Mouse (Mus musculus): ENCODE measurements at regions not wholly inside any gene's neighbourhood (a gene's known extent, or its start where the extent isn't known, plus 50 kb on each side); places are given as distances from the start of the nearest gene placed in this dataset.

DNA sequence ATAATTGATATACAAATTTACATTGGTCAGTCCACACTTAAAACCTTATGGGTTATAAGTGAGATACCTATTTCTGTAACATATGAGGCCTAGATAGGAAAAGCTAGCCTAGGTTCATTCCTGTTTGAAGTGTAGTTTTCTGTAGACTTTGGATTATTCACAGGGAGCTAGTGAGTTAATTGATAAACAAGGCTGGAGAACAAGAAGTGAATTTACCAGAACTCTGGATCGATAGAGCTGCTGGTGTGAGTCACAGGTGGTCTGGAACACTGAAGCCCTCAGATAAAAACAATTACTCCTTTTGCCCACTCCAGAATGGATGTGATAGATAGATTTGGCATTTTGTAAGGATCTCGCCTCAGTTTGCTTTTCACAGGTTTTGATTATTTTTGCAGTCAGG, 62.0 kb upstream of the Rtl1 start:
- in situ Hi-C loops (cut with MboI; ENCODE audit: unreplicated experiment in 2 of 2) = no loop called here

DNA sequence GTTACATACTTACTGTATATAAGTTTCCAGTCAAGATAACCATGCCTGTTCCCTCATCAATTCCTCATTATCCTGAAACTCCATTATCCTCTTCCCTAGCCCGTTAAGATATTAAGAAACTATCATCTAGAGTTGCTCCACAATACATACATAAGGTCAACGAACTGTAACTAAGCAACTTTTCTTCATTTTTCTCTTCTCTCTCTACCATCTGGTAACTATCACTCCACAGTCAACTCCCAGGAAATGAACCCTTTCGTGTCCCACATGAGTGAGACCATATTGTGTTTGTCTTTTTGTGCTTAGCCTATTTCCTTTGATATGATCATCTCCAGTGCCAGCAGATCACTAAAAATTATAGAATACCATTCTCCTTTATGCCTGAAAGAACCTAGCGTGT, 74.6 kb upstream of the Rtl1 start:
- in situ Hi-C loops (cut with MboI; ENCODE audit: unreplicated experiment in 2 of 2) = no loop called here

DNA sequence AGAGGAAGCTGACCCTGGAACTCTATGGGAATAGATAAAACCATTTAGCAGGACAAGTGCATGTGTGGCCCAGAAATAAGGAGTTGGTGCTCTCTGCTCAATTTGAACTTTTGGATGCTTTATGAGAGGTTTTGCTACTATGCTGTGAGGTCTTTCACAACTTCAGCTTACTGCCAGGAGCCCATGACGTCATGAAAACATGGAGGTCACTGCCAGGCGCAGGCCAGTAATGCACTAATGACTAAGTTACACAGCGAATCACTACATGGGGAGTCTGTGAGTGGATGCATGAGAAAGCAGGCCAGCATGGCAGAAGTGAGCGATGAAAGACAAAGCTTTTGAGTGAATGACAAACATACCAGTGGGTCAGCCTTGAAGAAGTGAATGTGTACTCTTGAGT, 93.9 kb upstream of the Rtl1 start:
- in situ Hi-C loops (cut with MboI; ENCODE audit: unreplicated experiment in 2 of 2) = no loop called here

DNA sequence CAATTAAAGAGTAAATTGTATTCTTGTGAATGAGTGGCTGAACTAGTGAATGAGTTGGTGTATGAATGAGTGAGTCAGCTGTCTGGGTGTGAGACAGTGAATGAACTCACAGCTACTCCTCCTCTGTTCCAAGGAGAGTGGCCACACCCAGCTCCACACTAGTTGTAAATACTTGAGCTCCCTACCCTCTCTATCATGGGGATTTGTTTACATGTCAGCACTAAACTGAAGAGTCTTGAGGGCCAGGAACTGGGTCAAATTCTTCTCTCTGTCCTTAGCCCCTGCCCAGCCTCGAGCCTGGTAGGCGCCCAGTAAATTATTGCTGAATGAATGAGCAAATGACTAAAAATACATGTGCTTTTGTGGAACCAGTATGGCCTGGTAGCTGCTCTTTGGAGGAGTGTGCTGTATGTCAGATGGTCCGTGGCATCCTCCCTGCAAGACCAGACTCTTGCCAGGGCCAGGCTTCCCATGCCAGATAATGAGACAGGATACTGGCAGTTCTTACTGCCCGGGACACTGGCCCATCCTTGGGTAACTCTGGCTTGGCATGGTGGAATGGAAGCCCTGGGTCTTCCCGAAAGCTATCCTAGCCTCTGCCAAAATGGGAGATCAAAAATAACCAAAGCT, 94.8 kb upstream of the Rtl1 start:
- in situ Hi-C loops (cut with MboI; ENCODE audit: unreplicated experiment in 2 of 2) = no loop called here

DNA sequence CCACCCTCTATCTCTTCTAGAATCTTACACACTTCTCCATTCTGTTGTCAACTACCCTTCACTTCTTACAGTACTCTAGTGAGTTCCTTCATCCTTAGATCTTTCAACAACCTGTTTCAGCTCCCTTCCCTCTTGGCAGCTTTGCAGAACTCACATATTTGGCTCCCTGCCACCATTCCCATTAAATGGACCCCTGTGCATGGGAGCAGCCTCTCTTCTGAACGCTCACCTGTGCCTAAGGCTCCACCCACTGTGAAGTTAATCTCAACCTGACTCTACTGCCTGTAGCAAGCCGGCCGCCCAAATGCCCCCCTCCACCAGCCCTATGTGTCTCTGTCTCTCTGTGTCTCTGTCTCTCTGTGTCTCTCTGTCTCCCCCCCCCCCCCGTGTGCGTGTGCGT, 106.7 kb upstream of the Rtl1 start:
- in situ Hi-C loops (cut with MboI; ENCODE audit: unreplicated experiment in 2 of 2) = no loop called here

DNA sequence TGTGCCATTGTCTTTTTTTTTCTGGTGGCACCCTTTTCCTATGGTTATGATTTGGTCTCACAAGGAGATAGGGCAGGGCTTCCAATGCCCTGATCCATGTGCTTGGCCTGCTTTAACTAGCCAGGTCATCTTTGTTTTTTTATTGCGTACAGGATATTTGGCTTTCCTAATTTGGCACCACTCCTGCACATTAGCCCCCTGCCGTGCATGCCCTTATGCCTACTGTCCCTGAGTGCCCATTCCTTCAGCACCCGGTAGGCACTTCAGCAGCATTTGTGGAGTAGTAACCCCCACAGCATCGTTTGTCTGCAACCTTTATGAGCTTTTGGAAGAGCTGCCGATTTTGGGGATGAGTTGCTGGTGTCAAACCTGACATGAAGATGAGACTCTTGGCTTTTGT, 109.5 kb upstream of the Rtl1 start:
- in situ Hi-C loops (cut with MboI; ENCODE audit: unreplicated experiment in 2 of 2) = no loop called here

DNA sequence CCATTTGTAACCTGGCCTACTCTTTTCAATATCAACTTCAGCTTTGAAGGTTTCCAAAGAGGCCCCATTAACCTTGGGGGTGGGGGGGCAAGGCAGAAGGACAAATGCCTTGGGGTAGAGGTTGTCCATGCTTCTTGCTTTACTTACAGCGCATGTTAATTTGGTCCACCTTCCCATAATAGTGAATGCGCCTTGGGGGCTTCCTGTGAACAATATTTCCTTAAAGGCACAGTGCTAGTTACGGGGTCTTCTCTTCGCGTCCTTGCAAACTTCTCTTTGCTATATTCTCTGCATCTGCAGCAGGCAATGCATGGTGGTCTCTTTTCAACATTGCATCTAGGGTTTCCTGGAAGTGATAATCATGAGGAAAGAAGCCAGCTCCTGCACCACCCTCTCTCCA, 111.3 kb upstream of the Rtl1 start:
- in situ Hi-C loops (cut with MboI; ENCODE audit: unreplicated experiment in 2 of 2) = no loop called here

DNA sequence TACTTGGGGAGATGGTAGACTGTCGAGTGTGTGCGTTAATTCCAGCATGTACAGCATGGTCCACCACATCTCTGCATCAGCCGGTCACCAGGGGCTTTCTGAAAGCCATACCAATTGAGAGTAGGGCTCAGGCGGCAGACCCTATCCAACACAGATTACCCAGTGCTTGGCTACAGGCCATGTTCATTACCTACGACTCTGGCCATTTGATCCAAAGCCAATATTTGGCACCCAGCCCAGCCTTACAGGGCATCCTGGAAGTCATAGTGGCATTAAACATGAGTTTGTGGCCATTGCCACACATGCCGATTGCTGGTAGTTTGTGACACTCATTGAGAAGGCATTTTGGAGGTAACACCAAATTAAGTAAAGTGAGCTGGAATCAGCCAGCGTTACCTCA, 111.8 kb upstream of the Rtl1 start:
- in situ Hi-C loops (cut with MboI; ENCODE audit: unreplicated experiment in 2 of 2) = no loop called here

DNA sequence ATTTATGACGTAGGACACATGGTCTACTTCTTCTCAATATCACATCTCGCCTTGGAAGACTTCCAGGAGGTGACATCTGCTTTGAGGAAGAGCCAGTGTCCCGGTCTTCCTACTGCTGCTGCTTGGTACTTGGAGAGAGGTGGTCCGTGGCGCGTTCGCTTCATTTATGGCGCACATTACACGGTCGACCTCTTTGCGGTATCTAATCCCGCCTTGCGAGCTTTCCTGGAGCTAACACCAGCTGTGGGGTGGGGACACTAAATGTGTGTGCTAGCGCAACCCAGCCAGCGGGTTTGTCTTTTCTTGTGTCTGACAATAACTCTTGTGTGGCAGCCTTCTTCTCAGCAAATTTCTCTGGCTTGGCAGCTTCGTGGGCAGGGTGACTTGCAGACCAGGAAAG, 112.3 kb upstream of the Rtl1 start:
- in situ Hi-C loops (cut with MboI; ENCODE audit: unreplicated experiment in 2 of 2) = no loop called here

DNA sequence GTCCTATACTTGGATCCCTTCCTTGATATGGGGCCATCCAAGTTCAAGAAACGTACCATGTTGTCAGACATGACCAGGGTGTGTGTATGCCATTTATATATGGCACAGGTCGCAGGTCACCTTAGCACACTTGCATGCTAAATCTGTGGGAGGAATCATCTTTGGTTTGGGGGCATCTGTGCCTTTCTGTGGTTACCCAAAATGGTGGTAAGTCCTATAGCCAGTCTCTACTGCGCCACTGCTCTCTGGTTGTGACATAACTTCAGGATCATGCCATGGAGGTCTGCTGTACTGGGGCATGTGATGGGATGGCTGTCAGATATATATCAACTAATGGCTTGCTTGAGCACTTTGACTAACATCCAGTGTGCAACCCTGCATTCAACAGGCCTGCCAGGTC, 112.9 kb upstream of the Rtl1 start:
- in situ Hi-C loops (cut with MboI; ENCODE audit: unreplicated experiment in 2 of 2) = no loop called here

DNA sequence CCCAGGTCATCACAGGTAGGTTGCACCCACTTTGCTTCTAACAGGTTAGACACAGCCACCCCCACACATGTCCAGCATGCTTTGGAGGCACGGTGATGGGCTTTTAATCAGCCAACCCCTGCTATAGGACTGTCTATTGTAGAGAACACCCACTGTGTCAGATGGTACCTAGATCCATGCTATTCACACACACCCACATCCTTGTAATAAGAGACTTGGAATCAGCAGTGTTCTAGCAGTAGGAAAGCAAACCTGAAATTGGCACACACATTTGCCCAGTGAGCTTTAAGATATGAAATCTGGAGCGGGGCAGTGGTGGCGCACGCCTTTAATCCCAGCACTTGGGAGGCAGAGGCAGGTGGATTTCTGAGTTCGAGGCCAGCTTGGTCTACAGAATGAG, 113.9 kb upstream of the Rtl1 start:
- in situ Hi-C loops (cut with MboI; ENCODE audit: unreplicated experiment in 2 of 2) = no loop called here

DNA sequence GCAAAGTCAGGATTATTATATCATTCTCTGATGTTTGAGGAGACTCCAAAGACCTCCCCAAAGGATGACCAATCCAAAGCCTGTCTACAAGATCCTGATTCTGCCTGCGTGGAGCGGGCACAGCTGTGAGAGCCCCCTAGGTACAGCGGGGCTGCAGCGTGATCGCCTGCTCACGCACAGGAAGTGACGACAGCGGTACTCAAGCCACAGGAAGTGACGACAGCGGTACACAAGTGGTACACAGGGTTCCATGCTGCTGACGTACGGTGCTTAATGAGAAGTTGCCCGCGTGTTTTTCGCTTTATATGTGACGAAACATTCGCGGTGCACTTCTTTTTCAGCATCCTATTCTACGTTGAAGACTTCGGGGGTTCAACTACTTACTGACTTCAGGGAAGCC, 116.9 kb upstream of the Rtl1 start:
- in situ Hi-C loops (cut with MboI; ENCODE audit: unreplicated experiment in 2 of 2) = no loop called here

DNA sequence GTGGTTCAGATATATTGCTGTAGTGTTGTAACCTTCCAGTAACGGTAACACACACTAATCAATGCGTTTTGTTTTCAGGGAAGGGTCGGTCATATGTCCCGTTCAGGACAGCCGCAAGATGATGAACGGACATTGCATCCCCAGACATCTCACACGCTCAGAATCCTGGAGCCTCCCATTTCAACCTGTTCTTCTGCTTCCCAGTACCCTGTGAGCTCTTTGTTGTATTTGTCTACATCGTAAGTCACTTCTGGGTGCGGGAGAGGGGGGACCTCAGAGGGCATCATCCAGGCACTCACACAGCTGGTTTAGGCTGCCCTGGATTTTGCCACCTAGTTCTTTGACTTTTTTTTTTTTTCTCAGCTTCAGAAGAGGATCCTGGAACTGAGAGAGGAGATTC, 117.9 kb upstream of the Rtl1 start:
- in situ Hi-C loops (cut with MboI; ENCODE audit: unreplicated experiment in 2 of 2) = no loop called here

DNA sequence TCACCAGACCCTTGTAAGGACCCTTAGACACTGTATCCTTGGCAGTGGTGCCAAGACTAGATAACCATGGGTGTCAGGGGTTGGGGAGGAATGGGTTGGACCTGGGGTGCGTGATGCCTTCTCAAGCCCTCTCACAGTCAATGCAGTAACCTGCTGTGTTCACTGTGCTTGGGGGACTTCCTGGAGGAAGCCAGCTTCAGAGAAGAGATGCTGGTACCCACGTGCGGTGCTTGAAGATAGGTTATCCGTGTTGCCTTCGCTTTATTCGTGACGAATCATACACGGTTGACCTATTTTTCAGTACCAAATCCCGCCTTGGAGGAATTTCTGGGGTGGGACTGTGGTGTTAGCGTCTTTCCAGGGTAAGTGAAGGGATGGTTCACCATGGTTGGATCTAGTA, 138.1 kb upstream of the Rtl1 start:
- in situ Hi-C loops (cut with MboI; ENCODE audit: unreplicated experiment in 2 of 2) = no loop called here

DNA sequence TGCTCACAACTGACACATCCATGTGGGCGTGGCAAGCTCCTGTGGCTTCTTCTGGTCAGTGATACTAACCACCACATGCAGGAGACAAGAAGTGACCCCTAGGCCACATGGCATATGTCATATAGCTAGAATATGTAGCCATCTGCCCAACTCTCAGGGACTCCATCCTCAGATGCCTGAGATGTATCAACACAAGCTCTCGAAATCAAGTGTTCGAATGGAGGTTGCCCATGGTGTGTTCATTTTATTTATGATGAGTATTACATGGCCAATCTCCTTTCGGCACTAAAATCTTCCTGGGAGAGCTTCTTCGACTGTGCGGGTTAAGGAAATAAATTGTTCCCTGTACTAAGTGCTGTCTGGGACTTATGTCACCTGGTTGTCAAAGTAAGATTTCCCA, 138.8 kb upstream of the Rtl1 start:
- in situ Hi-C loops (cut with MboI; ENCODE audit: unreplicated experiment in 2 of 2) = no loop called here

DNA sequence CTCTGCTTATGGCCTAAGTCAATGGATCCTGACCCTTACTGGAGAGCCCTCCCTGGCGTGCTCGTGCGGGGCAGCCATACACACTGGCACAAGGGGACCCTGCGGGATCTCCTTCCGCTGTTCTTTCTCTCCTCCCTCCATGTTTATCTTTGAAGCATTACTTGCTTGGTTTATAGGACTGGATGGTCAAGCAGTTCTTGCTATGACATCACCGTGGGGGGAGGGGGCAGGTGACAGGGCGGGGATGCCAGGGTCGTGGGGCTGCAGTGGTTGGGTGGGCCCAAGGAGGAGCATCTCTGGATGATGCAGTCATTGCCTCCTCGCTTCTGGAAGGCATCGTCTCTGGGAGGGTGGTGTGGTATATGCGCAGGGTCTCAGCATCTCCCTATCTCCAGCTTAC, 142.4 kb upstream of the Rtl1 start:
- in situ Hi-C loops (cut with MboI; ENCODE audit: unreplicated experiment in 2 of 2) = no loop called here

DNA sequence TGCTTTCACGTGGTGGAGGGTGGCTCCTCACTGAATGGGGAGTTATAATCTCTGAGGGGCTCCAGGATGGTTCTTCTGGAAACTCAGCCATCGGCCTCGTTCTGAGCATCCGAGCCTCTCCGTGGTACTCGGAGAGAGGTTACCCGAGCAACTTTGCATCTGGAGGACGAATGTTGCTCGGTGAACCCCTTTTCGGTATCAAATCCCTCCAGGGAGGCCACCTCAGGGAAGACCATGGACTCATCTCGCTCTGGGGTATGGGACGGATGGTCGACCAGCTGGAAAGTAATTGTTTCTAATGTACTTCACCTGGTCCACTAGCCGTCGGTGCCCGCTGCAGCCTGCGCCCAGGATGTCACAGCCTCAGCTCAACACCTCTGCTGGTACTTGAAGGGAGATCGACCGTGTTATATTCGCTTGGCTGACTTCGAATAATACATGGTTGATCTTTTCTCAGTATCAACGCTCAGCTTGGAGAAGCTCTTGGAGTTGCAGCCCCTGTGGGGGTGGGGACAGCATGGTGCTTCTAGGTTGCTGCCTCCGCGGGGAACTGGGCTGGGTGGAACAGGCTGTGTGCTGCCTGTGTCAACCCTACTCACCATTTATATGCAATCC, 143.0 kb upstream of the Rtl1 start:
- in situ Hi-C loops (cut with MboI; ENCODE audit: unreplicated experiment in 2 of 2) = no loop called here

DNA sequence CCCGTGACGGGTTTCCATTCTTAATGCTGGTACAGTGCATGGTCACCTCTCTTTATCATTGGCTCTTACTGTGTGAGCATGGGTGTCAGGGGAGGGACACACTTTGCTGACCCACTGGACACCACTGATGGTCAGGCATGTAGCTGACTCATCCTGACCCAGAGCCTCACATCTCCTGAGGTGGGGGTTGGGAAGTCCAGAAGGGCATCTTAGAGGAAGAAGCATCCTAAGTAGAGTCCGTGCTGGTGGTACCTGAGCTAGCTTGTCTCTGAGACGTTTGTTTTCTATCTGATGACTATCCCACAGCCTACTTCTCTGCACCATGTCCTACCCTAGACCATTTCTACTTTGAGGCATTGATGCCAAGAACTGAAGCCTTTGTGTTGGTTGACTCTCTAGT, 144.1 kb upstream of the Rtl1 start:
- in situ Hi-C loops (cut with MboI; ENCODE audit: unreplicated experiment in 2 of 2) = no loop called here

DNA sequence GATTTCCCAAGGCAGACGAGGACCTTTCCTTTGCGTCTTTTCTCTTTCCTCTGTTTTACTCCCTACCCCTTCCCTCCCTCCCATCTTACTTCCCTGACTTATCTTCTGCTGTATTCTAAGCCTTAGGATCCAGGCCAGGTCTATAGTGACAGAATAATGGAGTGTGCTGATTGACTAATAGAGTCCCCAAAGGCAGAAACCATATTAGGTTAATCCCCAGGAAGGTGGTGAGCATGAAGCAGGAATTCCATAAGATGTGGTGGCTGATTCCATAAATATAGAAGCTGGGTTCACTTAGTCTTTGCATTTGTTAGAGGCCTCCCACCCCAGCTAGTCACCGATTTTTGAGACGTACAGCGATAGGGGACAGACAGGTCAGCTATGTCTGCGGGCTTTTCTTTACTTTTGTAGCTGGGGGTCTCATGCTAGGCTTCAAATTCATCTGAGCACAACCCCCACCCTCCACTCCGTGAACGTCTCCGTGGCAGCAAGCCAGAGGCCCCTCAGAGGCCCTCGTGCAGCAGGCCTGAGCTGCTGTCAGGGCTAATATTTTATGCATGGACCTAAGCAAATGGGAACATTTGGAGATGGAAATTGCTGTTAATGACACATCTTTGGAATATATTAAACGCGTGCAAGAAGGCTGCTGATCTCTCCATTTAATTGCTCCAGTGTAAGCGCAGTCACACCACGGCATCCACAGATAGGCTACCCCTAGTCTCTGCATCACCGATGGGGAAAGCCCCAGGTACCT, 145.8 kb upstream of the Rtl1 start:
- in situ Hi-C loops (cut with MboI; ENCODE audit: unreplicated experiment in 2 of 2) = no loop called here

DNA sequence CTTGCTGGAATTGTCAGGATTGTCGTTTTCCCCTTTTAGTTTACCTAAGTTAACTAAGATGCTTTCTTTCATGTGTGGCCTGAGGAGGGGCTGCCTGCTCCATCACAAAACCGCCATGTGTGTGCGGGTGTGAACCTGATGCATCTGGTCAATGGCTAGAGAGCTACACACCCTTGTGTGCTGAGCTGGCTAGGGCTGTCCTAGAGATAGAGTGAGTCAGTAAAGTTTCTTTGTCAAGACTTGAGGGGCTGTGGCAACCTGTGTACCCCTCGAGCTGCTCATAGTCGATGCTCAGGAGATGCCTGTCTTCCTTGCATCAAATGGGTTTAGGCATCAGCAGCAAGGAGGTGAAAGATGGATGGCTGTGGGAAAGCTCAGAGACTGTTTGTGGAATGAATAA, 147.1 kb upstream of the Rtl1 start:
- in situ Hi-C loops (cut with MboI; ENCODE audit: unreplicated experiment in 2 of 2) = no loop called here

DNA sequence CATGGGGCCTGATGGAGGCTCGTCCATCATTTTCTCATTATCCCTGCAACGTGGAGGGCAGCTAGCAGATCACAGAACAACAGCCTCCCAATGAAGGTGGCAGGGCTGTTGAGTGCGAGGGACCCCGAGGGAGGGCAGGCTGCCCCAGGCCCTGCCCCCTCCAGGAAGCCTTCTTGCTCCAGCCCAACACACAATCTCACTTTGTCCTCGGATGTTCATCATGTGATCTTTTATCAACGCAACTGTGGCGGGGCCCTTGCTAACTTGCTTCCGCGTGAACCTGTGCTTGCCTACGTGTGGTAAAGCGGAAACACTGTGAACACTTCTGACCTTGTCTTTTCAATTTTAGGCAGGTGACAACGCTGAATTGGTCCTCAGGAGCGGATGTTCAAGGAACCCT, 147.6 kb upstream of the Rtl1 start:
- in situ Hi-C loops (cut with MboI; ENCODE audit: unreplicated experiment in 2 of 2) = no loop called here

DNA sequence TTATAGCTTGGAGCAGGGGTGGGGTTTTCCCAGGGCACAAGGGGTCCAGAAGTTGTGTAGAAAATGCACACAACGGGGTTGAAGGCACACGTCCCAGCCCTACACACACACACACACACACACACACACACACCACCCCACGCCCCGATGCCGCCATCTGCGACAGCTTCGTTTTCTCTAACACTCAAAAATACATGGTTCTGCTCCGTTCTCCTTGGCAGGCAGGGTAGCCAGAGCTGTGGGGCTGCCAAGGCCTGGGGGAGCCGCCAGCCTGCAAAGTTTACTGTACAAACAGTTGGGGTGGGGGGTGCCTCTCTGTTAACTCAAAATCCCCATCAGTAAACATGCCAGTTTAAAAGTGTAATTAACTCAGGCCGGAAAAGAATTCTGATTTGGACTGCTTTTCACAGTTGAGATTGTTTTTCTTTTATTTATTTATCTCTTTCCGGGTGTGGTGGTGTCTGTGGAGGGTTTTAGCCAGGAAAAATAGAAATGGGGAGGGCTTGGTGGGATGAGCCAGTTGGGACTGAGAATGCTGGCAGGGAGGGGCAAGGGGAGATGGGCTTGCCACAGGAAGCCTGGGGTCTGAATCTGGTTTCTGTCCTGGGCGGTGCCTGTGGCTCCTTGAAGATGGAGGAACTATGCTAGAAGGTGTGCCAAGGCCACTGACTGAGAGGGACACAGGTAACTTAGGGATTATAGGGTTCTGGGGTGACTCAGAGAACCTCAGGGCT, 148.4 kb upstream of the Rtl1 start:
- in situ Hi-C loops (cut with MboI; ENCODE audit: unreplicated experiment in 2 of 2) = no loop called here

Measured in v-Abl transformed pro-B cells (cell line).